Mouse (Mus musculus): ENCODE results near the gene Cacng6.

DNA sequence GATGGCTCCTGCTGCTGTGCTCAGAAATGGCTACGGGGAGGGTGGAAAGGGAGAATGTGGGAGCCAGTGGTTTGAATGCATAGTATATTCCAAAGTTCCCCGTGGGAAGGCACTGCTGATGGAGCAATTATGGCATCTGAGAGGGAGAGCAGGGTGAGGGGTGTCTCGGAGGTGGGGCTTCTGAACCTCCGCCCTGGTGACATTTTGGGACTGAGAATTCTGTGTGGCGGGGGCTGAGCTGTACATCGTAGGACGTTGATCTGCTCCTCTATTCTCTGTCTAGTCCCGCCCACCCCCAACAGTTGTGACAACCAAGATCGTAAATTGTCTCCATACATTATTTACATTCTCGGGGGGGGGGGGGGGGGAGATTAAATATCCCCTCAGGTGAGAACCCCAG, 26.6 kb upstream of the Cacng6 start:
- TF ChIP-seq POLR2A (IDR thresholded peaks at IDR 0.05; ENCODE audit: borderline replicate concordance, extremely low read depth, insufficient read depth, insufficient read length, poor library complexity, severe bottlenecking) (no peak), CTCF (IDR thresholded peaks at IDR 0.05; ENCODE audit: borderline replicate concordance, extremely low read depth, insufficient read depth, insufficient read length) (no peak)
